Mouse (Mus musculus) forebrain, embryonic 16.5 days (tissue): Measurements from ENCODE around the gene Tmem104. TPM values are rescaled to one million over a fixed set of nuclear protein-coding genes. Genes with fewer than 3 reads are reported as not detected.
A peak's percentile ranks its signal among the peaks of the same experiment; 100 is the strongest.

Experiments used
- ATAC-seq: fragments of 200-750 bp; cut with Nextera tagmentation; 2 replicates; pipeline ENCODE4 v1.8.0; 2017; ENCODE audit warnings: mild to moderate bottlenecking, moderate library complexity
- H3K27ac ChIP-seq: fragments of 300-500 bp; sonication (generic); 2 replicates; pipeline ENCODE4 v1.5.1; 2014; ENCODE audit warnings: low read length, control low read depth
- H3K27me3 ChIP-seq: fragments of 300-500 bp; sonication (generic); replicated peaks from 2 replicates; pipeline ENCODE4 v1.6.1; 2014; ENCODE audit warnings: low read length; ENCODE audit not compliant: control insufficient read depth, insufficient read depth
- H3K36me3 ChIP-seq: fragments of 300-500 bp; sonication (generic); 2 replicates; pipeline ENCODE4 v1.6.1; 2014; ENCODE audit not compliant: control insufficient read depth, insufficient read depth
- H3K4me1 ChIP-seq: fragments of 300-500 bp; sonication (generic); replicated peaks from 2 replicates; pipeline ENCODE4 v1.6.1; 2014; ENCODE audit warnings: low read length; ENCODE audit not compliant: control insufficient read depth, insufficient read depth
- H3K4me2 ChIP-seq: fragments of 300-500 bp; sonication (generic); 2 replicates; pipeline ENCODE4 v1.6.1; 2014; ENCODE audit warnings: mild to moderate bottlenecking, low read length, control low read depth
- H3K4me3 ChIP-seq: fragments of 300-500 bp; sonication (generic); replicated peaks from 2 replicates; pipeline ENCODE4 v1.5.1; 2014; ENCODE audit warnings: mild to moderate bottlenecking, low read length, control low read depth
- H3K9ac ChIP-seq: fragments of 300-500 bp; sonication (generic); replicated peaks from 2 replicates; pipeline ENCODE4 v1.6.1; 2014; ENCODE audit warnings: low read depth, low read length, control low read depth
- H3K9me3 ChIP-seq: fragments of 300-500 bp; sonication (generic); 2 replicates; pipeline ENCODE4 v1.6.1; 2016; ENCODE audit warnings: low read length; ENCODE audit not compliant: control insufficient read depth
- WGBS: fragments of 180-500 bp; shearing (Covaris S2); extraction: QIAGEN DNeasy Blood & Tissue Kit; methylation state at CpG from one replicate; pipeline ENCODE4 v1.1.7; 2014; 5-methylcytosine and 5-hydroxymethylcytosine counted together
- polyA plus RNA-seq: library from polyadenylated mRNA; unstranded; fragments of >200 nt; fragmentation: Nextera tagmentation; extraction: Ambion mirVana; gene quantifications from 2 replicates; pipeline ENCODE4 v1.2.1, GENCODE M21; 2015

Tmem104 gene
- polyA plus RNA-seq, 1 experiment from 2014 or later = 11.2 TPM

GRCm38 (mm10) chr11:115223451-115223850 lies 36.2 kb downstream of the Tmem104 start:
- no peaks in the 10 kb centered on the region for H3K9me3 ChIP-seq
- H3K36me3 ChIP-seq = no peaks in the 10 kb centered on the region
- H3K9ac ChIP-seq = no peak overlapping the region
- H3K27ac ChIP-seq = no peak overlapping the region
- no peaks in the 10 kb centered on the region for H3K27me3 ChIP-seq
- H3K4me3 ChIP-seq = no peak overlapping the region
- no peak for ATAC-seq
- no peak overlapping the region for H3K4me2 ChIP-seq
- WGBS = 72% methylated on average over 11 of the region's 11 CpGs
- H3K4me1 ChIP-seq = peaks cover 60% of the 10 kb centered on the region

DNA sequence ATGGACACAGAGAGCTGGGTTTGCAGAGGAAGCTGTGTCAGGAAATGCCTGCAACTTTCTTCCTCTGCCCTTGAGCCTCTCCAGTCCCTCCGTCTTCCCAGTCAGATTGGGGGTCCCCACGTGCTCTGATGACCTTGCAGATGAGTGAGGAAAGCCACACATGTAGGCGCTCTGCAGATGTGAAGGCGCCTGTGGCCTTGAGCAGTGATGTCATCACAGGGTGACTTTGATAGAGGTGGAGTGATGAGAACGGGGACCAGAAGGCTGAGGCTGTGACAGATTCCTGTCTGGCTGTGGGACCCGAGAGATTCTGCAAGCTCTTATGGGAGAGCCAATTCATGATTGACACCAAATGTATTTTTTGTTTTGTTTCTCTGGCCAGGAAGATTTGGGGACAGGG lies 36.6 kb downstream of the Tmem104 start:
- Histone ChIP-seq H3K4me3 (no peak overlapping the region), H3K9me3 (no peaks in the 10 kb centered on the region), H3K36me3 (no peaks in the 10 kb centered on the region), H3K27ac (no peak overlapping the region), H3K4me2 (no peak overlapping the region), H3K9ac (no peak overlapping the region), H3K27me3 (no peaks in the 10 kb centered on the region), H3K4me1 (peaks cover 60% of the 10 kb centered on the region)
- WGBS = 82% methylated on average over 6 of the region's 6 CpGs
- no peak for ATAC-seq

GRCm38 (mm10) chr11:115224889-115225288 lies 37.6 kb downstream of the Tmem104 start:
- H3K4me2 ChIP-seq = no peak overlapping the region
- H3K9ac ChIP-seq = no peak overlapping the region
- H3K27ac ChIP-seq = peak overlapping the region; percentile 39
- WGBS = 43% methylated on average over 8 of the region's 8 CpGs
- H3K27me3 ChIP-seq = no peaks in the 10 kb centered on the region
- no peaks in the 10 kb centered on the region for H3K36me3 ChIP-seq
- peaks cover 64% of the 10 kb centered on the region for H3K4me1 ChIP-seq
- no peaks in the 10 kb centered on the region for H3K9me3 ChIP-seq
- H3K4me3 ChIP-seq = no peak overlapping the region
- no peak for ATAC-seq

DNA sequence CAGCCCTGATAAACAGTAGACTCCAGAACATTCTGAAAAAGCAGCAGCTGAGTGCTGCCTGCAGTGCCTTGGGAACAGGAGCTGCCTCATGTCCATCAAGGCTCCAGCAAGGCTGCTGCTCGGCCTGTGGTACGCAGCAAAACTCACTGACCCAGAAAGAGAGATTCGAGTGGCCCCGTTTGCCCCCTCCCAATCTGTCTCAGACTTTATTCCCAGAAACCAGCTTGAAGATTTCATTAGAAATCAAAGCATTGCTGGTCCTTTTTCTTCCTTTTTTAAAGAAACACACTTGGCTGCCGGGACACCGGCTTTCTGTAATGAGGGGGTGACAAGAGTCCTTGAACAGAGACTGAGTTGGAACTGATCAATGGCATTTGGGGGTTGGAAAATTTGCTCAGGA lies 38.0 kb downstream of the Tmem104 start:
- Histone ChIP-seq H3K9ac (no peak overlapping the region), H3K4me2 (no peak overlapping the region), H3K36me3 (no peaks in the 10 kb centered on the region), H3K4me3 (no peak overlapping the region), H3K27ac (peak overlapping the region; percentile 39), H3K9me3 (no peaks in the 10 kb centered on the region), H3K4me1 (peaks cover 64% of the 10 kb centered on the region), H3K27me3 (no peaks in the 10 kb centered on the region)
- 36% methylated on average over 6 of the region's 6 CpGs for WGBS
- ATAC-seq = no peak

GRCm38 (mm10) chr11:115226811-115227491 lies 39.7 kb downstream of the Tmem104 start:
- Histone ChIP-seq H3K4me3 (no peak overlapping the region), H3K9me3 (no peaks in the 10 kb centered on the region), H3K9ac (no peak overlapping the region), H3K4me2 (no peak overlapping the region), H3K27ac (peak overlapping the region; percentile 75), H3K36me3 (no peaks in the 10 kb centered on the region), H3K4me1 (peaks cover 67% of the 10 kb centered on the region), H3K27me3 (no peaks in the 10 kb centered on the region)
- peak; percentile 86 for ATAC-seq
- WGBS = 10% methylated on average over 14 of the region's 14 CpGs

GRCm38 (mm10) chr11:115227640-115228039 lies 40.4 kb downstream of the Tmem104 start:
- ATAC-seq = no peak
- H3K27ac ChIP-seq = peak overlapping the region; percentile 48
- H3K4me1 ChIP-seq = peaks cover 67% of the 10 kb centered on the region

GRCm38 (mm10) chr11:115228430-115228829 lies 41.1 kb downstream of the Tmem104 start:
- Histone ChIP-seq H3K4me2 (no peak overlapping the region), H3K4me1 (peaks cover 64% of the 10 kb centered on the region)
- 80% methylated on average over 7 of the region's 7 CpGs for WGBS

More at GRCm38 (mm10) chr11:115227640-115228039, 40.4 kb downstream of the Tmem104 start:
- H3K4me3 ChIP-seq = no peak overlapping the region
- no peaks in the 10 kb centered on the region for H3K36me3 ChIP-seq
- 27% methylated on average over 12 of the region's 12 CpGs for WGBS
- no peaks in the 10 kb centered on the region for H3K27me3 ChIP-seq
- no peak overlapping the region for H3K4me2 ChIP-seq
- no peaks in the 10 kb centered on the region for H3K9me3 ChIP-seq
- H3K9ac ChIP-seq = 0 out of 2 replicates have a peak overlapping the region, but pooled peaks have one; percentile 42

GRCm38 (mm10) chr11:115229021-115229930 lies 42.0 kb downstream of the Tmem104 start:
- Histone ChIP-seq H3K4me1 (peaks cover 71% of the 10 kb centered on the region), H3K27me3 (no peaks in the 10 kb centered on the region), H3K9me3 (no peaks in the 10 kb centered on the region), H3K4me2 (no peak overlapping the region), H3K36me3 (no peaks in the 10 kb centered on the region), H3K9ac (no peak overlapping the region), H3K27ac (no peak overlapping the region), H3K4me3 (no peak overlapping the region)
- 49% methylated on average over 15 of the region's 15 CpGs for WGBS
- ATAC-seq = no peak

More at GRCm38 (mm10) chr11:115228430-115228829, 41.1 kb downstream of the Tmem104 start:
- H3K27me3 ChIP-seq = no peaks in the 10 kb centered on the region
- H3K27ac ChIP-seq = no peak overlapping the region
- H3K9ac ChIP-seq = no peak overlapping the region
- H3K9me3 ChIP-seq = no peaks in the 10 kb centered on the region
- H3K4me3 ChIP-seq = no peak overlapping the region
- no peaks in the 10 kb centered on the region for H3K36me3 ChIP-seq
- ATAC-seq = no peak

GRCm38 (mm10) chr11:115231168-115231915 lies 44.1 kb downstream of the Tmem104 start:
- Histone ChIP-seq H3K9ac (peak overlapping the region; percentile 11; the same call in 1 of the 2 replicates), H3K27me3 (no peaks in the 10 kb centered on the region), H3K27ac (peak overlapping the region; percentile 56), H3K4me2 (no peak overlapping the region), H3K36me3 (no peaks in the 10 kb centered on the region), H3K4me3 (no peak overlapping the region), H3K9me3 (no peaks in the 10 kb centered on the region), H3K4me1 (peaks cover 55% of the 10 kb centered on the region)
- 55% methylated on average over 14 of the region's 14 CpGs for WGBS
- ATAC-seq = no peak
